Mouse (Mus musculus) c-Kit-positive CD71-positive TER-119-positive erythroid progenitor cells, embryonic 14.5 days (primary cell): ENCODE data around the gene Tmem198.

ENCODE experiments used
- DNase-seq: peaks from one replicate; pipeline ENCODE4 v3.0.0-alpha.2; 2013; ENCODE audit warnings: low spot score

Tmem198 gene

DNA sequence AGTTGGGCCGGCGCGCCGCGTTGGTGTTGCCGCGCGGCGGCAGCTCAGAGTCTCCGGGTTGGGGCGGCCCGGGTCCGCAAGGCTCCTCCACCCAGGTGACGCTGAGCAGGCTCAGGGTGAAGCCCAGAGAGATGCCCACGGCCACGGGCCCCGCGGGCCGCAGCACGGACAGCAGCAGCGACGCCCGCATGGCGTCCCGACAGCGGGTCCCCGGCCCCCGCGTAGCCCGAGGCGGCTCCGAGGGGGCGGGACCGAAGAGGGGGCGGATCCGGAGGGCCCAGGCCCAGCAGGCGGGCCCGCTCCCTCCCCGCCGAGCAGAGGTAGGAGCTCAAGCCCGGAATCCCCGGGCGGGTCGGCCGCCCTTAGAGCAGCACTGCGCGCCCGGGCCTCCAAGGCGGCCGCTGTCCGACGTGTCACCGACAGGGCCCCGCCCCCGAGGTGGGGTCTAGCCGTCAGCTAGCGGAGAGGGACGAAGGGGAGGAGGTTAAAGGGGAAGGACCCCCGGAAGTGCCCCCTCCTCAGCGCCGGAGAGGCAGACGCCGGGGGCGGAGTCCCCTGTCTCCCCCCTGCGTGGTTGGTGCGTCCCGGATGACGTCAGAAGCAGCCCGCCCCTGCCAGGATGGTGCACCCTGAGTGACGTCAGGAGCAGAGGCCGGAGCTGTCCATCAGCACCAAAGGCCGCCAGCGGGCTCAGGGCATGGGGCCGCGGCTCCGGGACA lies at the start of gene Tmem198, which contains the start of gene Chpf:
Gene Tmem198, plus strand, starts transcription at position 617 of the 719 bp plus-strand sequence.
Gene Chpf, minus strand, starts transcription at position 392 of the 719 bp plus-strand sequence.
- peak; percentile 84 for DNase-seq

DNA sequence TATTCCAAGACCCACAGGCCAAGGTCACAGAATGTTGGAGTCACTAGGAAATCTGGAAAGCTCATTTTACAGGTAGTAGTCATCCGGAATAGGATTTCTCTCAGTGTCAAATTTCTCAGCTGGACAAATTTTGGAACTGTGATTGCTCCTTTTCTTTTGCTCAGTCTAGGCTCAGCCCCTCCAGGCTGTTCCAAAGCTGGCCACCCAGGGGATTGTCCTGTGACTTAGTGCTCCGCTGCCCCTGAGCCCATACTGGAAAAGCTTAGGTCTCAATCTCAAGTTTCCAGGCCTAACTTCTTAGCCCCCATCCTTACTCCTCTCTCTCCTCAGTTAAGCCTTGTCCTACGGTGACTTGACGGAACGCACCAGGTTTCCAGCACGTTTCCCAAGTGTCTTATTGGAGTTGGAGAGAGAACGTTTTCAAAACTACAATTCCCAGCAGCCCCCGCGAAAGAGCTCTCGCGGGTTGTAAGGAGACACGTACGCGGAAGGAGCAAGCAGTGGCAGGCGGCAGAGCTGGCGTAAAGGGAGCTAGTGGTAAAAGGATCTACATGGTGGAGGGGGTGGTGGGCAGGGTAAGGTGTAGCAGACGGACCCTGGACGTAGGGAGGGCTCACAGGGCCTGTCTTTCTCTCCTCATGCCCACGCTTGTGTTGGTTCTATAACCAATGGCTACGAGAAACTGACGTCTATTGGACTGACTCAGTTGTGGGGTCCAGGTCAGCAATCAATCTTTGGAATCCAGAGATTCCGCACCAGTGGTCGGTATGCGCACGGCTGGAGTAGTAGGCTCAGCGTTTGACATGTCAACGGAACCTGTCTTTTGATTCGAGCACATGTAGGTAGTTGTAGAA lies 43.6 kb upstream of the Tmem198 start, which contains the start of gene Gmppa:
Gene Gmppa, plus strand, starts transcription at position 456 of the 854 bp plus-strand sequence.
- peak; percentile 59 for DNase-seq

DNA sequence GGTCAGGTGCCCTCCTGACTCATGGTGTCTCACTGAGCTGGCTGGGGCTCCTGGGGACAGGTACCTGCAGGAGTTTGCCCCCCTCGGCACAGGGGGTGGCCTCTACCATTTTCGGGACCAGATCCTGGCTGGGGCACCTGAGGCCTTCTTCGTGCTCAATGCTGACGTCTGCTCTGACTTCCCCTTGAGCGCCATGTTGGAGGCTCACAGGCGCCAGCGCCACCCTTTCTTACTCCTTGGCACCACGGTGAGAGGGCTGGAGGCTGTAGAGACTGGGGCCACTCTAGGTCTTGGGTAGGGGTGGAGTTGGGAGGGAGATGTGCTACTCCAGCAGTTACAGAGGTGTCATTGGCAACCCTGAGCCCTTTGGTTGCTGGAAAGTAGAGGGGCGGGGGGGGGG lies 40.5 kb upstream of the Tmem198 start:
- no peak for DNase-seq

DNA sequence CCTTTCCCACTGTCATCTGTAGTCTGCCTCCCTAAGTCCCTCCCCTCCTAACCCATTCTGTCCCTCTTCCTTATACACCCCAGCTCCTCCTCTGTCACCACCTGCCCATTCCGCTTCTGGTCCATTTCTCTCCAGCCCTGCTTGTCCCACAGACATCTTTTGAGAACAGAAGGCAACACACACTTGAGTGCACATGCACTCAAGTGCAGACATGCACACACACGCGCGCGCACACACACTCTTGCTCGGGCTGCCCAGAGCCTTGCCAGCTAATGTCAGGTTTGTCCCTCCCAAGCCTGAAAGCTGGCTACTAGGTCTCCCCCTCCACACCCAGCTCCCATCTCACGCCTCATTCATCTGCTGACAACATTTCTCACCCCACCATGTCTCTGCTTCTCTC lies 38.7 kb upstream of the Tmem198 start:
- DNase-seq: no peak

DNA sequence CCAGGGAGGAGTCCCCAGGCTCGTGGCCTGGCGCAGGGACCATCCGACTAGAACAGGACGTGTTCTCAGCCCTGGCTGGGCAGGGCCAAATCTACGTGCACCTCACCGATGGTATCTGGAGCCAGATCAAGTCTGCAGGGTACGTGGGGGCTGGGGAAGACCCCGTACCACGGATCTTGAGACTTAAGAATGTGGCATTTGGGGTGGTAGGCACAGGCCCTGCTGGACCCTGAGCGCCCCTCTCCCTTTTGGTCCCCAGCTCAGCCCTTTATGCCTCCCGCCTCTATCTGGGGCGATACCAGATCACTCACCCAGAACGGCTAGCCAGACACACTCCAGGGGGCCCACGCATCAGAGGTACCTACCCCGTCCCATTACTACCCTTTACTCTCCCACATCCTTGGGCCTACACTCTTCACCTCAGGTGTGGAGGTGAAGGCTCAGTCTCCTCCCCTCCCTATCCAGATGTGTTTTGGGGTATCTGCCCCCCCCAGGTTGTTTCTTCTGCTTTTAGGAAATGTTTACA lies 37.8 kb upstream of the Tmem198 start:
- no peak for DNase-seq

DNA sequence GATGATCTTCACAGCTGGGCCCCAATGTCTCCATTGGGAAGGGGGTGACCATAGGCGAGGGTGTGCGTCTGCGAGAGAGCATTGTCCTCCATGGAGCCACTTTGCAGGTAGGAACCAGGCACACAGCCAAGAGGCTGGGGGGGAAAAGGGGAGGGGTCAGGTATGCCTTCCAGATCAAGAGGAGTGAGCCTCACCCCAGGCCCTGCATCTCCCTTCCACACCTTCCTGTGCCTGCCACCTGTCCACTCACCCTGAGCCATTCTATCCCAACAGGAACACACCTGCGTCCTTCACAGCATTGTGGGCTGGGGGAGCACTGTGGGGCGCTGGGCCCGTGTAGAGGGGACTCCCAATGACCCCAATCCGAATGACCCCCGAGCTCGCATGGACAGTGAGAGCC lies 37.2 kb upstream of the Tmem198 start:
- no peak for DNase-seq

DNA sequence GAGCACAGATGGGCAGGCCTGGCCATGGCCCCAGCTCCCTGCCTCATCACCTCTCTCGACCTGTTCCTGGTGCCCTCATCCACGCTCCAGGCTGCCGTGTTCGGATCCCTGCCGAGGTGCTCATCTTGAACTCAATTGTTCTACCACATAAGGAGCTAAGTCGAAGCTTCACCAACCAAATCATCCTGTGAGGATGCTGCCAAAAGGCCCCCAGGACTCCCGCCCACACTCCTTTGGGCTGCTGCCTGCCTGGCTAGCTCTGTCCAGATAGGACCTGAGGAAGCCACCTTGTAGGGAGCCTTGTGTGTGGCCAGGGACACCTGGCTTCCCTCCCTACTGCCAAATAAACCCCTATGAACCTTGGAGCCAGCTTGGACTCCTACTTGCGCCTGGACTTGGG lies 36.5 kb upstream of the Tmem198 start:
- DNase-seq: no peak

DNA sequence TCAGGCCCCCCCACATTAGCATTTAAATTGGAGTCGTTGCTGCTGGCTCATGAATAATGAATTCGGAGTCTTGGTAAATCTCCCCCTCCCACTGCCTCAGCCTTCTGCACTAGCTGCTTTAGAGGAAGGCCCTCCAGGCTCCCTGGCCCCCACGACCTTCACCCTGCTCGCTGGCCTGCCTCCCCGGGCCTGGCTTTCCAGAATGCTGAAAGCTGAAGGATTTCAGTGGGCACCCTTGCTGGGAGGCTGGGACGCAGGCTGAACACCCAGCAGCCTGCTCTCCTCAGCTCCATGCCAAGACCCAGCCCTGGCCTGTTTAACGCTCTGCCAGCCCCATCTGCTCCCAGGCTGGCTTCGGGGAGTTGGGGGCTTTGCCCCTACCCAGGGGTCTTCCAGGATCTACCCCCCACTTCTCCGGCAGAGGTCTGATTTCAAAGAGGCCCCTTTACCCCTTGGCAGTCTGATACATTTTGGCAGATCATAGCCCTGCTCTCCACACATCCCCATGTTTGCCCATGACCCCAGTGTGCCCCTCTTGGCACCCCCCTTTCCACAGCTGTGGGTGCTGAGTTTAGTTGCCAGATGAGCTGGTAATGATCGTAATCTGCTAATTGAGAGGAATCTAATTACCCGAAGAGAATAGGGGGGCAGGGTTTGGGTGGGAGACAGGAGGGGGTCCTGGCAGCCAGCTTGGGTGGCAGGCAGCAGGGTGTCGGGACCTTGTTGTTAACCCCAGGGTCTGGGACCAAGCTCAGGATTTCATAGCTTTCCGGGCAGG lies 35.9 kb upstream of the Tmem198 start:
- DNase-seq: no peak

DNA sequence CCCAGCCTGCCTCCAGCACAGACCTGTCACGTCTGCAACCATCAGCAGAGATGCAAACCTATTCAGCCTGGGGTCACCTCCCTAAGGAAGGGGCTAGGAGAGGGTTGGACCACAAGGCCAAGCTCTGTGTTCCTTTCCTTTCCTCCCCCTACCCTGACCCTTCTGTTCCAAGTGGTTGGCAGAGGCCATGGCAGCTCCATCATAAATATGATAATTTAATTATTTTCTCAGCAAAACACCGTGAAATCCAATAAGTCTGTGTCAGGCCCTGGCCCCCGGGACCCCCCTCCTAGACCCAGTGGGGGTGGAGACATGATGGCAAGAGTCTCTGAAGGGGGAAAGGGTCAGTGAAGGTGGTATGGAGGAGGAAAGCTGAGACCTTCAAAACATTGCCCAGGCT lies 35.1 kb upstream of the Tmem198 start:
- DNase-seq: no peak

DNA sequence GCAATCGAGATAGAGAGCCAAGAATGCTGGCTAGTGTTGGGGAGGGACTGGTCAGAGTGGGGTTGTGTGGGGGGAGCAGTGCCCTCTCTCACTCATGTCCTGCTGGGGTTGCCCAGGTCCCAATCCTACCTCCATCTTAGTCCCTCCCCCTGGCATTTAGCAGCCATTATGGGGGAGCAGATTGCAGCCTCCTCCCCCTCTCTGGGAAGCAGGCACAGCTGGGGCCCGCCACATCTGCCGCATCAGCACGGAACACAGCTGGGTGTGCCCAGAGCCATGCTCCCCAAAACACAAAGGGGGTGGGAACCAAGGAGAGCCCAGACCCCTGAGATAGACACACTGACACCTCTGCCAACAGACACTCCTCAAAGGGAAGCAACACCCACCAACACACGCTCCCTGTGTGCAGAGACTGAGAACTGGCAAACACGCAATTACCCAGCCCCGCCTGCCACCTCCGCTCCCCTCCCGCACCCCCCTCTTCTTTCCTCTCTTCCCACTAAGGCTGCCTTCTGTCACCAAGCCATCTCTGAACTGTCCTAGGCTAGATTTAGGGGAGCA lies 34.1 kb upstream of the Tmem198 start:
- no peak for DNase-seq

DNA sequence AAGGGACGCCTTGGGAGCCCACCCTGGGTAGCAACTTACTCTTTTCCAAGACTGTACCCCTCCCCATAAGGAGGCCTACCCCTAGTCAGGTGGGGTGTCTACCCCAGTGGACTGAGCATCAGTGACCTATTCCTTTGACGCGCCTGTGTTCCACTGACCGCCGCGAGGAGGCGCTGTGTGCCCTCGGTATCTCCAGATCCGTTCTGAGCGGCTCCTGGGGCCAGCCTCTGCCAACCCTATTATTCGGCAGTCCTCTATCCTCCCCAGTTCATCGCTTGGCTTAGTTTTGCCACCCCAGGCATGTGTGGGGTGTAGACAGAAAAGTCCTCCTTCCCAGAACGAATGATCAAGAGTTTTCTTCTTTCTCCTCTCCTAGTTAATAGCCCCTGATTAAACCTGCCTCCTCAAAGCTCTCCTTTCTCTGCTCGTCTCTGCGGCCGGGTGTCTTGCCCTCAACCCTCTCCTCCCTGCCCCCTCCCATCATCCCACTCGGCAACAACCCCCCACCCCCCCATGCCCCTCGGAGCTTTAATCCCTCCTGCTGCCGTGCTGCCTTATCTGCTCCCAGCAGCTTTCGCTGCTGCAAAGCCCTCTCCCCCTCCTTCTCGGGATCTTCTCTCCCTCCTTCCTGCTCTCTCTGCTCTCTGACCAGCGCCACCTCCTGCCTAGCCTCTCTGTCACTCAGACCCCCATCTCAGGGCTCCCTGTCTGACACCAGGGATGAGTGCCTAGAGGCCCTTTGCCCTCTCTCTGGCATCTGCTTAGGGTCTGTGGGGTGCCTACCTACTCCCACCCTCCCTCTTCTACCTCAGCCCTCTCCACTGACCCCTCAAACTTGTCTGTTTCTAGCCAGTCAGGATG lies 33.4 kb upstream of the Tmem198 start:
- peak; percentile 78 for DNase-seq

DNA sequence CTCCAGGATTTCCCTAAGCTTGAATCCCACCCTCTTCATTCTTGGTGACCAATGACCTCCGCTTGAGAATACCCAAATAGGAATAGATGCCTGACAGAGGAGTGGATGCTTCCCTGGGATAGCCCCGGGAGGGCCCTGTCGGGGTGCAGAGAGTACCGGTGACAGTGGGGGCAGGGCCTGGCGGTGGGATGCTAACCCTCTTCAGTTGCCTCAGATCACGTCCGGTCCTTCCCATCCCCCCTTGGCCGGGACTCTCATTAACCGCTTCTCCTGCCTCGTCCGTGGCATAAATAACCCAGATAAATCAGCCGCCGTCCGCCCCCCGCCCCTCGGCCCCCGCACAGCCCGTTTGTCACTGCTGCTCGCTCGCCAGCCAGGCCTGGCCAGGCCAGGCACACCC lies 32.7 kb upstream of the Tmem198 start:
- no peak for DNase-seq

DNA sequence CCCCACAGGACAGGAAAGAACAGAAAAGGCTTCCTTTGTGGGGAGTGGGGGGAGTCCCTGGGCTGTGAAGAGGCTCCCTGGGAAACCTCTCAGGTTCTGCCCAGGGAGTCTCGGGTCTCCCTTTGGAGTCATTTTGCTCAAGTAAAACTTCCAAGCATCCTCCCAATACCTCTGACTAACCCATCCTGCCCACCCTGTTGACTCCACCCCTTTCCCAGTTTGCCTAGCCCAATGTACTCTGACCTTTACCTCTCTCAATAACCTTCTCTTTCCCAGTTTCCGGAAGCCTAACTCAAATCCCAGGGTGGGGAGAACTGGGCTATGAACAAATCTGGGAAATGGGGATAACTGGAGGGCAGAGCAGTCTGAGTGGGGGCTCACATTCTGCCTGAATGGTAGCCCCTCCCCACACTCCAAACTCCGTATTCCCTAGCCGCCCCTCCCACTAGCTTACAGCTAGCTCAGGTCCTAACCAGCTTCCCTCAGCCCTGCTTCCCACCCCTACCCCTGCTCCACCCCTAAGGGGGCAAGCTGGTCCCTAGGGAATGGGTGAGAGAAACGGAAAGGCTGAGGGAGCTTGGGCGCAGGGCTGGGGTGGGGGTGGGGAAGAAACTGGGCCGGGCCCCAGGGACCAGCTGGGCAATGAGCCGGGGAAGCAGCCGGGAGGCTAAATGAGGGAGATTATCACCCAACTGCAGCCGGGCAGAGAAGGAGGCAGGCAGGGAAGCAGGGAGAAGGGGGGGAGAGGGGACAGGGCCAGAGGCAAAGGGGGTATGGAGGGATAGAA lies 31.9 kb upstream of the Tmem198 start:
- no peak for DNase-seq

DNA sequence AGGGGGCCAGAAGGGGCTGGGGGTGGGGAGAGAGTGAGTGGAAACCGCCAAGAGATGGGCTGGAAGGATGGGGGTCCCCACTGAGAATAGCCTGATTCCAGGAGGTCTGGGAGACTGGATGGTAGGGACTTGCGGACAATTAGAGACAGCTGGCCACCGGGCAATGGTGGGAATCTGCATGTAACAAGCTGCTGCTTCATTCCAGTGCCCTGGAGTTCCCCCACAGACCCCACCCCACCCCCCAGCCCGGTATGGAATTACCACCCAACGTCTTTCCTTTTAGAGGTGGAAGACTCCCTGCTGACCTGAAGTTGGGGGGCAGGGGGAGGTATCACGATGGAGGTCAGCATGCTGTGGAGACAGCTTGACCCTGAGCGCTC lies 31.3 kb upstream of the Tmem198 start:
- DNase-seq: no peak

DNA sequence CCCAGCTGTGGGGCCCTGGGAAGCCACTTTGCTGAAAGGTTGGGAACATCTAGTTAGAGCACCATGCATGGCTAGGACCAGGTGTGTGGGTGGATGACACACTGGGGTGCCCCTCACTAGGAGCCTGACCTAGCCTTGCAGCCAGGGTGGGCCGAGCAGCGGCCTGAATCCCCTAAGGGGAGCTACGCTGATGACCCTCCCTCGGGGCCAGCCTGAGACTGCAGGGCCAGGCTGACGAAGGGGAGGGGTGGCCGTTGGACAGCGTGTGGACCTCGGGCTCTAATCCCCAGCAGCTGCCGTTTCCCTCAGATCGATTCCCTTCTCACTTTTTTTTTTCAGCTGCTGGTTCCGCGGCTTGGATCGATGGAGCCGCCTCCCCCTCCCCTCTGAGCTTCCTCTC lies 30.4 kb upstream of the Tmem198 start:
- DNase-seq: no peak

DNA sequence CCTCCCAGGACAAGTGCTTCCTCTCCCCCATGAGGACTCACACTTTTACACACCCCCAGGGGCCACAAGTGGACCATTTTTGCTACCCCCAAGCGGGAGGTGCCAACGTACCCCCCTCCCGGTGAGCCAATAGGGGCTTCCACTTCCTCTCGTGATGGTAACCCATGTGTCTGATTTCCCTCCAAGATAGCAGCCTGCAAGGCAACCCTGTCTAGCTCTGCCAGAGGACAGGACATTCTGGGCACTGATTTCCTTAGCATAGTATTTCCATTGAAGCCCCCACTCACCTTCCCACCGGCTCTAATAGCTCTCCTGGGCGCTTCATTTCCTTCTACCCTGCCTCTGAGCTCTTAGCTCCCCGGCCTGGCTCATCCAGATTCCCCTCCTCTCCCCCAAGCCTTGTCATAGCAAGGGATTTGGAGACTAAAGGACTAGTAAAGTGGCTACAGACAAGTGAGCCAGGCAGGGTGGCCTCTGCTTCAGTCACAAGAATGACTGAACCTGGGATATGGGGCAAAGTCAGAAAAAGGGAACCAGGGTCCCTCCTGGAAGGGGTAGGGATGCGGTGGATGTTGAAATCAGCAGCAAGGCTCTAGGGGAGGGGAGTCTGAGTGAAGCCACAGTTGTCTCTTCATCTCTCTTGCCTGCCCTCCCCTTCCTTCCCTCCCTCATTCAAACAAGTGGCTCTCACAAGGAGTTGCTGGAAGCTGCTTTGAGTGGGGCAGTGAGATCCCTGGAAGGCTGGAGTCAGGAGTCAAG lies 29.8 kb upstream of the Tmem198 start:
- DNase-seq: no peak

DNA sequence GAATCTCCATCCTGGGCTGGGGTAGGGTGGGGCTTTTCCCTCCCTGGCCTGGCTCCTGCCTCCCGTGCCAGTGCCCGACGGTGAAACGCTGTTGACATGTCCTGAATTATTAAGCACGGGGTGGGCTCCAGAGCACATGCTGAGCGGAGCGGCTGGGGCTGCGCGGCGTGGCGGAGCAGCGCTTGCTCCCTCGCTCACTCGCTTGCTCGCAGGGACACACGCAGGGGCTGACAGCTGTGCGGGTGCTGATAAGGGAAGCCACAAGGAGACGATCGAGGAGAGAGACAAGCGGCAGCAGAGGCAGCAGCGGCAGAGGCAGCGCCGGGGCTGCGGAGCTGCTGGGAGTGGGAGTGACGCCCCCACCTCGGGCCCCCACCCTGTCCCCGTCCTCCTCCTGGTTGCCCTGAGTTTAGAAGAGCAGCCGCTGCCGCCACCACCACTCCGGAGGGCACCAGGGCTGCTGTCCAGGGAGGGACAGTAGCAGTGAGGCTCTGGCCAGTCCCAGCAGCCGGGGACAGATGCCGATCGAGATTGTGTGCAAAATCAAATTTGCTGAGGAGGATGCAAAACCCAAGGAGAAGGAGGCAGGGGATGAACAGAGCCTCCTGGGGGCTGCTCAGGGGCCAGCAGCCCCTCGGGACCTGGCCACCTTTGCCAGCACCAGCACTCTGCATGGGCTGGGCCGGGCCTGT lies 28.9 kb upstream of the Tmem198 start, which contains the start of gene Asic4:
Gene Asic4, plus strand, starts transcription at position 123 of the 692 bp plus-strand sequence.
- DNase-seq: peak; percentile 66

DNA sequence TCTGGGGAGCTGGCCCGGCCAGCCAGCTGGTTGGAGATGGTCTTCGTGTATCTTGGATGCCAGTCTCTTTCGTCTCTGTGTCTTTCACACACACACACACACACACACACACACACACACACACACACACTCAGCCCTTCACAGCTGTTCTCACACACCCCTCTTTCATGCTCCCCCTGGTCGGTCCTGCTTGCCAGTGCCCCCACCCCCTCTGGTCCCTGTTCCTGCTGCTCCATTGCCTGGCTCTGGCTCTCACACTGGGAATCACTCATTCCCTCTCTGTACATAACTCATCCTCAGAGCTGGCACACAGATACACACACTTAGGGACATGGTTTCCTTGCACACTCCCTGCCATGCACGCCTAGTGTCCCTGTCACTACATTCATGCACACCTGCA lies 27.4 kb upstream of the Tmem198 start:
- DNase-seq: no peak

DNA sequence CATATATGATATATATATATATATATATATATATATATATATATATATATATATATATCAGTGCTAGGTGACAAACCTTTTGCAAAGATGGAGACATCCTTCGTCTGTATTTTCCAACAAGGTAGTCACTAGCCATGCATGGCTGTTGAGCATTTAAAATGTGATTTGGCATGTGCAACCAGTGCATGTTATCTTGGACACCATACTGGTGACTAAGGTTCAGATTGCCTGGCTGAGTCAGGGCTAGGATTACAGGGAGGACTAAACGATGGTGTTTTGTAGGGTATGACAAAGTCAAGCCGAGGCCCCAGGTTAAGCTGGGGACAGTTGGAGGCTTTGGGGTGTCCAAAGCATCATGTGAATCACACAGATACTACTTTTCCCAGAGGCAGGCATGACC lies 23.9 kb upstream of the Tmem198 start:
- DNase-seq: no peak
